Mouse (Mus musculus) liver, embryonic 14.5 days (tissue): Measurements from ENCODE around the gene Map4k3.

Experiments
- CTCF ChIP-seq: IDR thresholded peaks from 2 replicates; pipeline ENCODE4 v1.5.1; 2016; ENCODE audit warnings: antibody characterized with exemption, low read depth, control low read depth
- EP300 ChIP-seq: IDR thresholded peaks from 2 replicates; pipeline ENCODE4 v1.6.1; 2016; ENCODE audit warnings: antibody characterized with exemption, low read depth

DNA sequence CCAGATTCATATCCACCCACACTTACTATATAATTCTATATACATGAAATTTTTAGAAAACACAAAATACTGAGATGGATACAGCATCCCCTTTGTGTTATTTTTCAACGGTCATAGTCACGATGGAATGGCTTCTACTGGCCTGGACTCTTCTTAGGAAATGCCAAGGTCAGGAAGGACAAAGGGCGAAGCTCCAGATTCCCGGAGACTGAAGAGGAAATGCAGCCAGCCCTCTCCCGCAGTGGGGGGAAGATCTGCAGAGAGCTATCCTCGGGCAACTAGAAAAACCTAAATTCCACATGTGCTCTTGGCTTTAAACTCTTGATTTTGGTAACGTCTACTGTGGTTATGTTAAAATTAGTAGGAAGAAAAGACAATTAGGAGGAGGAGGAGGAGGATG, 153.3 kb downstream of the Map4k3 start:
- no peak for TF ChIP-seq CTCF
- no peak for TF ChIP-seq EP300
